Mouse (Mus musculus): ENCODE measurements around the gene Pard3. TPM values are rescaled to one million over a fixed set of nuclear protein-coding genes. Genes with fewer than 3 reads are reported as not detected.

Gene Pard3
- polyA plus RNA-seq, 1 experiment from 2014 or later = 38.3 TPM

DNA sequence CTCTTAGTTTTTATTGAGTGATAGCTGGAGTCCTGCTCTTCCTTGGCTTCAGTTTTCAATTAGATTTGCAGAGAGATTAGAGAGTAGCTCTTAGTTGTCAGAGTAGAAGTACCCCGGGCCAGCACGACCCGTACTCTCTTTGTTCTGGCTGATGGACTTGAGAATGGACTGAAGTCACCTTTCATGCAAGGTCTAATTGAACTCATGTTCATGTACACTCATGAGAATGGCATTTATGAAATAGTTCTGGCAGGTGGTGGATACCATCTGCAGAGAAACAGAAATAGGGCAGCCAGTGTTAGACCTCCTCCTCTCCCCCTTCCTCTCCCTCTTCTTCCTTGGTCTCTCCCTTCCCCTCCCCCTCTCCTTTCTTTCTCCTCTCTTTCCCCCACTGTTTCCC lies 158.7 kb downstream of the Pard3 start:
- no peak for ATAC-seq (ENCODE audit: low FRiP score)
- Histone ChIP-seq H3K27me3 (no peaks in the 10 kb centered on the region), H3K4me1 (peaks cover 11% of the 10 kb centered on the region; the same call in 1 of the 2 replicates), H3K4me2 (replicated peaks) (no peak overlapping the region), H3K4me3 (no peak overlapping the region), H3K9me3 (replicated peaks) (no peaks in the 10 kb centered on the region), H3K36me3 (no peaks in the 10 kb centered on the region), H3K9ac (no peak overlapping the region), H3K27ac (no peak overlapping the region)
- WGBS = 76% methylated on average over 3 of the region's 3 CpGs

DNA sequence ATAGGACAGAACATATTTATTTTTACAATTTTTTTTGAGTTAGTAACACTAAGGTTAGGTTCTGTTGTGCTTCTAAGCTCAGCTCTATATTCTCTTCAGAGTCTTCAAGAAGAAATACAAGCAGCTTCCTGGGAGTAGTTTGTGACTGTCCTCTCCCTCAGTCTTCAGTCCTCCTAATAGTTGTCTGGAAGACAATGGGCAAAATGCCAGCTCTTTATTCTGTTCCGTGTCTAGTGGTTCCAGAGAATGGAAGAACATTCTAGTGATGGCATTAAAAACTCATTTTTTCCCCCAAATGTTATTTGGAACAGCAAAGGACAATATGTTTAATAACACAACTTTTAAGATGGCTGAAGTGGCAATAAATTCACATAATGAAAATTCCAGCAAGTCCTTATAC lies 163.3 kb downstream of the Pard3 start:
- no peaks in the 10 kb centered on the region for H3K27me3 ChIP-seq
- no peaks in the 10 kb centered on the region for H3K9me3 ChIP-seq (replicated peaks)
- H3K4me2 ChIP-seq (replicated peaks) = no peak overlapping the region
- no peak overlapping the region for H3K27ac ChIP-seq
- no peak for ATAC-seq (ENCODE audit: low FRiP score)
- H3K9ac ChIP-seq = no peak overlapping the region
- 50% methylated on average over 1 of the region's 1 CpGs for WGBS
- H3K4me1 ChIP-seq = peaks cover 17% of the 10 kb centered on the region
- no peaks in the 10 kb centered on the region for H3K36me3 ChIP-seq
- H3K4me3 ChIP-seq = no peak overlapping the region

DNA sequence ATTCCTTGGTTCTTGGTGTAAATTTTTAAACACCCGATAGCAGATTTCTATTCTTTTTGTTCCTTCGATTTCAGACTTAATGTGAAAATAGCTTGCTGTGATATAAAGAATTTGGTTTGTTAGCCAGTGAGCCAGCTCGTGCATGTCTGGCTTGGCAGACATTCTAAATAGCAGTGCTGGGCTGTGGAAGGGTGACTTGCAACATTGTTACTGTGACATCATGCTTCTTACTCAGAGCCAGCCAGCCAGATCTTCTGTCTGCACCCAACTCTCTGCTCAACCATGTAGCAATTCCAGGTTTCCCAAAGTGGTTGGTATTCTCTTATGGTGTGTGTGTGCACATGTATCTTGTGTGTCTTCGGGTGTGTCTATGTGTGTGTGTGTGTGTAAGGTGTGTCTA lies 163.7 kb downstream of the Pard3 start:
- no peaks in the 10 kb centered on the region for H3K9me3 ChIP-seq (replicated peaks)
- H3K4me1 ChIP-seq = peaks cover 17% of the 10 kb centered on the region
- H3K27ac ChIP-seq = no peak overlapping the region
- H3K27me3 ChIP-seq = no peaks in the 10 kb centered on the region
- H3K36me3 ChIP-seq = no peaks in the 10 kb centered on the region
- WGBS = 86% methylated on average over 4 of the region's 4 CpGs
- no peak overlapping the region for H3K9ac ChIP-seq
- H3K4me3 ChIP-seq = no peak overlapping the region
- ATAC-seq (ENCODE audit: low FRiP score) = no peak
- no peak overlapping the region for H3K4me2 ChIP-seq (replicated peaks)

GRCm38 (mm10) chr8:127229325-127230232 lies 165.9 kb downstream of the Pard3 start:
- 72% methylated on average over 15 of the region's 15 CpGs for WGBS
- no peak for ATAC-seq (ENCODE audit: low FRiP score)
- H3K27ac ChIP-seq = no peak overlapping the region

DNA sequence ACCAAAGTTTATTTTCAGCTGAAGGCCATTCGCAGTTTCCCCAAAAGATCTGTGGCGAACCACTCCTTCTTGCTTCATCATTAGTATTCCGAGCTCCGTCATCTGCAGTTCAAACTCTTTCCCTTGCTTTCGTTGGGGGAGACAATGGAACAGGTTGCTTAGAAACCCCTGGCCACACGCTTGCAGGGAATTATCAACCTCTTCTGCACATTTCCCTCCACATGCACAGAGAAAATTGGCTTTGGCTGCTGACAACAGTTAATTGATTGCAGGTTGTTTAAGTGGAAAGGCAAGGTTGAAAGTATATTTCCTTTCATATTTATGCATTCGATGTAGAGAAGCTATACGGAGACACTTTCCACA lies 166.5 kb downstream of the Pard3 start:
- Histone ChIP-seq H3K9ac (no peak overlapping the region), H3K27me3 (no peaks in the 10 kb centered on the region), H3K4me1 (peaks cover 17% of the 10 kb centered on the region), H3K36me3 (no peaks in the 10 kb centered on the region), H3K4me3 (no peak overlapping the region), H3K4me2 (replicated peaks) (no peak overlapping the region), H3K9me3 (replicated peaks) (no peaks in the 10 kb centered on the region), H3K27ac (peak overlapping the region; percentile 17; the same call in 1 of the 2 replicates)
- 53% methylated on average over 8 of the region's 8 CpGs for whole genome bisulfite sequencing
- no peak for ATAC-seq (ENCODE audit: low FRiP score)

More at GRCm38 (mm10) chr8:127229325-127230232, 165.9 kb downstream of the Pard3 start:
- Histone ChIP-seq H3K9me3 (replicated peaks) (no peaks in the 10 kb centered on the region), H3K9ac (no peak overlapping the region), H3K4me3 (no peak overlapping the region), H3K27me3 (no peaks in the 10 kb centered on the region), H3K4me2 (replicated peaks) (no peak overlapping the region), H3K4me1 (peaks cover 17% of the 10 kb centered on the region), H3K36me3 (no peaks in the 10 kb centered on the region)

- 93% methylated on average over 4 of the region's 4 CpGs for WGBS
- Histone ChIP-seq H3K27ac (no peak overlapping the region), H3K4me2 (replicated peaks) (no peak overlapping the region), H3K27me3 (no peaks in the 10 kb centered on the region), H3K9me3 (replicated peaks) (no peaks in the 10 kb centered on the region), H3K4me3 (no peak overlapping the region), H3K9ac (no peak overlapping the region), H3K36me3 (no peaks in the 10 kb centered on the region), H3K4me1 (no peaks in the 10 kb centered on the region)
- ATAC-seq (ENCODE audit: low FRiP score) = no peak
Measured at GRCm38 (mm10) chr8:127243351-127243750, 179.7 kb downstream of the Pard3 start.

DNA sequence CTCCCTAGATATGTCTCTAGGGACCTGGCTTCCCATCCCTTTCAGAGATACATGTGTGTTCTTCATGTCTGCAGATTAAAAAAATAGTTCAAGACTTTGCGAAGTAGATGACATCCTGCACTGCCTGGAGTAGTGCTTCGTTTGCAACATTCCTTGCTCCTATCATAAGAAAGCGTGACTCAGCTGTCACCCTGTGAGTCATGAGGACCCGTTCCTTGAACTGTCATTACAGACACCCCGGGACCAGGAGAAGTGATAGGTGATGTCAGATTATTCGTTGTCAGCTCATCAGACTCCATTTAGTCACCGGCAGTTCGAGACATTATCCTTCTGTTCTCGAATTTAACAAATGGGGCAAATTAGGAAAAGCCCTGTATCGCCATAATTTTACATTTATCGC lies 180.1 kb downstream of the Pard3 start:
- Histone ChIP-seq H3K4me3 (no peak overlapping the region), H3K36me3 (no peaks in the 10 kb centered on the region), H3K27me3 (no peaks in the 10 kb centered on the region), H3K9me3 (replicated peaks) (no peaks in the 10 kb centered on the region), H3K4me2 (replicated peaks) (no peak overlapping the region), H3K27ac (no peak overlapping the region), H3K4me1 (no peaks in the 10 kb centered on the region), H3K9ac (no peak overlapping the region)
- WGBS = 84% methylated on average over 11 of the region's 11 CpGs
- no peak for ATAC-seq (ENCODE audit: low FRiP score)

- Histone ChIP-seq H3K9me3 (replicated peaks) (no peaks in the 10 kb centered on the region), H3K27me3 (no peaks in the 10 kb centered on the region), H3K4me2 (replicated peaks) (no peak overlapping the region), H3K9ac (no peak overlapping the region), H3K36me3 (no peaks in the 10 kb centered on the region), H3K4me1 (peaks cover 9% of the 10 kb centered on the region; the same call in 1 of the 2 replicates), H3K4me3 (no peak overlapping the region), H3K27ac (no peak overlapping the region)
- no peak for ATAC-seq (ENCODE audit: low FRiP score)
- 56% methylated on average over 4 of the region's 4 CpGs for WGBS
Measured at GRCm38 (mm10) chr8:127250746-127251145, 187.1 kb downstream of the Pard3 start.

DNA sequence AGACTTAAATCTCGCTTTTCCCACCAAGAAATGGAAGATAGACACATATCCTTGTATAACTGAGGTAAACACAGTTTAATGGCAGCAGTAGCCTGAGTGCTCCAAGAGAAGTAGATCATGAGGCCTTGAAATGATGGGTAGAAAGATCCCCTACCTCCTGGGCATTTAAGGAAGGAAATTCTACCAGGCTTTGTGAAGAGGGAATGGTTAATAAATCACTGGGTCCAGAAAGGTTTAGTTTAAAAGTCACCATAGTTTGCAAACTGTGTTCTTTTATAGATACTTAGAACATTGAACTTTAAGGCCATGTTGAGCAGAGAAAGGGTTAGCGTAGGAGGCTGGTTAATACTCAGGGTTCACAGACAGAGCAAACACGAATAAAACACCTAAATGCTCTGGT lies 187.8 kb downstream of the Pard3 start:
- Histone ChIP-seq H3K36me3 (no peaks in the 10 kb centered on the region), H3K27me3 (no peaks in the 10 kb centered on the region), H3K9ac (no peak overlapping the region), H3K4me3 (no peak overlapping the region), H3K4me2 (replicated peaks) (no peak overlapping the region), H3K4me1 (peaks cover 9% of the 10 kb centered on the region; the same call in 1 of the 2 replicates), H3K9me3 (replicated peaks) (no peaks in the 10 kb centered on the region), H3K27ac (no peak overlapping the region)
- 91% methylated on average over 3 of the region's 3 CpGs for WGBS
- ATAC-seq (ENCODE audit: low FRiP score) = no peak

DNA sequence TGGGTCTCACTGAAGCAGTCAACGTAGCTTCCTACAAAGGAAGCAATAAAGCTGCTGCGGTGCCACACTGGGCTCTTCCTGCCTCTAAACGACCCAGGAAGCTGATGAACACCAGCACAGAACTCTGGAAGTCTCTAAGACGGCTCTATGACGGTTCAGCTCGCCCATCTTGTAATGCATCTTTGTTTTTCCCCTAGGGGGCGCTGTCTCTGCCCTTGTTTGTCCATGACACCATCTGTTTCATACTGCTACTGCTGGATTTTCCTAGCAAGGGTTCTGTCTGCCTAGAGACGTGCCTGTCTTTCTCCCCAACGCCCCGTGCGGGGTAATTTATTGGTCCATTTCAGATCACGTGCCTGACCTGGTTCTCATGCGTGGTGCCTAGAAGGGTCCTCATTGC lies 188.3 kb downstream of the Pard3 start:
- ATAC-seq (ENCODE audit: low FRiP score) = no peak
- Histone ChIP-seq H3K9ac (no peak overlapping the region), H3K4me1 (peaks cover 9% of the 10 kb centered on the region; the same call in 1 of the 2 replicates), H3K27me3 (no peaks in the 10 kb centered on the region), H3K36me3 (no peaks in the 10 kb centered on the region), H3K4me3 (no peak overlapping the region), H3K4me2 (replicated peaks) (no peak overlapping the region), H3K27ac (no peak overlapping the region), H3K9me3 (replicated peaks) (no peaks in the 10 kb centered on the region)
- 85% methylated on average over 13 of the region's 13 CpGs for WGBS

DNA sequence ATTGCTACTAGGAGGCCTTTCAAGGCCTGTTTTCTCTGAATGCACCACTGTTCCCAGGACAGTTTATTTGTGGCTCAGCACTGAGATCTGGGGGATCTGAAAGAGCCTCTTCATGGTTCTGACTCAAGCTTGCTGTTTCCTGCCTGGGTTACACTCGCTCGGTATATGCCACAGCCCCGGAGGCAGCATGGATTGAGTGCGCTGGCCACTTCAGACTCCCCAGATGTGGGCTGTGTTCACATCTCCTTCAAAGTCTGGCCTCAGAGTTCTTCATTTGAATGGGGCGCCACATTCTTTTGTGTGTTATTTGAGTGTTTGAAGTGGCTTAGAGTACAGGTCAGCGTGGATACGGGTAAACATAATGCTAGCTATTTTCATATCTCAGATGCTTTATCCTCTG lies 190.9 kb downstream of the Pard3 start:
- H3K4me3 ChIP-seq = no peak overlapping the region
- no peak overlapping the region for H3K27ac ChIP-seq
- no peak for ATAC-seq (ENCODE audit: low FRiP score)
- 84% methylated on average over 7 of the region's 7 CpGs for WGBS
- H3K4me1 ChIP-seq = peaks cover 11% of the 10 kb centered on the region; the same call in 1 of the 2 replicates
- no peaks in the 10 kb centered on the region for H3K36me3 ChIP-seq
- no peak overlapping the region for H3K4me2 ChIP-seq (replicated peaks)
- no peaks in the 10 kb centered on the region for H3K9me3 ChIP-seq (replicated peaks)
- H3K27me3 ChIP-seq = no peaks in the 10 kb centered on the region
- H3K9ac ChIP-seq = no peak overlapping the region

DNA sequence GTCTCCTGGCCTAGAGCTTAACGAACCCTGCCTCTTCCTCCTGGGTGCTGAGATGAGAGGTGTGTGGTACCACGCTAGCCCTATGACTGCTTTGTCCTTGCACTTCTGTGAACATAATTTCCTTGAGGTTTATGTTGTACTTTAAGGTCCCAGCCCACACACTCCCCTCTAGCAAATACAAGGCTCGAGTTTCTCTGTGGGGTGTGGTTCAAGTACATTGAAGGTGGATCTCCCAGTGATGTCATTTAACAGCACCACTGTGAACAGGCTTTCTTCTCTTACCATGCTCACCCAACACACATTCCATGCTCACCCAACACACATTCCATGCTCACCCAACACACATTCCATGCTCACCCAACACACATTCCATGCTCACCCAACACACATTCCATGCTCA lies 193.4 kb downstream of the Pard3 start:
- H3K4me2 ChIP-seq (replicated peaks) = no peak overlapping the region
- H3K4me1 ChIP-seq = peaks cover 6% of the 10 kb centered on the region; the same call in 1 of the 2 replicates
- no peak for ATAC-seq (ENCODE audit: low FRiP score)
- H3K27ac ChIP-seq = no peak overlapping the region
- 87% methylated on average over 3 of the region's 3 CpGs for WGBS
- H3K4me3 ChIP-seq = no peak overlapping the region
- H3K9ac ChIP-seq = no peak overlapping the region
- H3K27me3 ChIP-seq = no peaks in the 10 kb centered on the region
- H3K36me3 ChIP-seq = no peaks in the 10 kb centered on the region
- no peaks in the 10 kb centered on the region for H3K9me3 ChIP-seq (replicated peaks)

DNA sequence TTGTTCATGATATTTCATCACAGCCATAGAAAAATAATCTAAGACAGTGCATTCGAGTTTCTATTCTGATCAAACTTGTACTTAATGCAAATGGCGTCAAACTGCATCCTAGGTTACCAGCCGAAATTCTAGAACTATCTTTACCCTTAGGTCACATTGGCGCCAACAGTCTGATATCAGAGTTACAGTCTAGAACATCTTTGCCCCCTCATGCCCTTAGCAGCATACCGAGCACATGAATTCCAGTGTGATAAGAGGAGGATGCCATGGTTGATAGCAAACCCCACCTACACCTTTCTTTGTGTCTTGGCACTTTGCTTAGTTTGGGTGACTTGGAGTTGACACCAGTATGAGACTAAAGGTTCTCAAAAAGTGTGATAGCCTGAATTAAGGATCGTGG lies 197.4 kb downstream of the Pard3 start:
- no peaks in the 10 kb centered on the region for H3K9me3 ChIP-seq (replicated peaks)
- no peak overlapping the region for H3K9ac ChIP-seq
- H3K27ac ChIP-seq = no peak overlapping the region
- ATAC-seq (ENCODE audit: low FRiP score) = no peak
- H3K4me3 ChIP-seq = no peak overlapping the region
- no peaks in the 10 kb centered on the region for H3K36me3 ChIP-seq
- H3K27me3 ChIP-seq = no peaks in the 10 kb centered on the region
- peaks cover 13% of the 10 kb centered on the region; the same call in 1 of the 2 replicates for H3K4me1 ChIP-seq
- H3K4me2 ChIP-seq (replicated peaks) = no peak overlapping the region
- 98% methylated on average over 6 of the region's 6 CpGs for WGBS

Measured in hindbrain, embryonic 12.5 days (tissue).